In the genomic region with DNA sequence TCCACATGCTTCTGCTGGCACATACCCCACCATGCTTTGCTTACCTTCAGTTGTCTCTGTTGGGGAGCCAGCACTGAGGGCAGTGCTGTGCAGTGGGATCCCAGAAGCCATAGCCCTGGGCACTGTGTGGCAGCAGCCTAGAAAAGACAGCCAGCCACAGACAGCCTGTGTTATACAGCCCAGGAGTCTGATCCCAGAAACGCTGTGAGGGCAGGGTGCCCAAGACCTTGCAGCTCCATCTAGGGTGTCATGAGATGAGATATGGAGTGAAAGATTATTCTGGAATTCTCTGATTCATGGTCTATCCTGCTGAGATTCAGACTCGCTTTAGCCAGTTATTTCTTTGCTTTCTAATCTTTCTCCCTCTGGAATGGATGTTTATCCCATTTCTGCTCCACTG, we compare ENCODE assay signal across 17 mouse cellular contexts. TPM values are rescaled to one million over a fixed set of nuclear protein-coding genes. Genes with fewer than 3 reads are reported as not detected.
"Had no signal": no experiment of that assay in that cellular context is flagged by ENCODE, and none has a peak within 500 bp of the region (broad histone marks: within the 10 kb centered on the region; RNA-seq: fewer than 3 reads in every experiment).

No protein-coding gene starts in this region.

- H3K27ac ChIP-seq: kidney, embryonic 15.5 days; limb, embryonic 13.5 days; liver, embryonic 14.5 days; midbrain, embryonic 10.5 days; neural tube, embryonic 12.5 days; stomach, embryonic 15.5 days had no signal

- DNase-seq: kidney, postnatal 14 days; left cerebral cortex, postnatal 4 days; lung, adult 18-20 months; lung, postnatal 4 days; midbrain, embryonic 14.5 days; retina, postnatal 1 day; right cerebral cortex, postnatal 4 days; spleen, adult 18-20 months; thymus, postnatal 36 days had no signal

- H3K4me3 ChIP-seq: kidney, embryonic 15.5 days; limb, embryonic 13.5 days; midbrain, embryonic 10.5 days; myocyte; neural tube, embryonic 12.5 days; stomach, embryonic 15.5 days had no signal

RNA-seq across cellular contexts. Expression of gene Lekr1, which starts 51.4 kb away (rescaled TPM):
- polyA plus RNA-seq: liver, adult 2 months had no signal
